Mouse (Mus musculus) bone marrow macrophage, adult 2 months (primary cell): ENCODE measurements around the gene Pstpip1.

Experiments used
- CTCF ChIP-seq: IDR thresholded peaks from 2 replicates; pipeline ENCODE4 v1.5.1; 2012; ENCODE audit warnings: low read depth, mild to moderate bottlenecking, low read length, moderate library complexity
- POLR2A ChIP-seq: IDR thresholded peaks from 2 replicates; pipeline ENCODE4 v1.6.1; 2012; ENCODE audit warnings: mild to moderate bottlenecking, low read depth, low read length, borderline replicate concordance

DNA sequence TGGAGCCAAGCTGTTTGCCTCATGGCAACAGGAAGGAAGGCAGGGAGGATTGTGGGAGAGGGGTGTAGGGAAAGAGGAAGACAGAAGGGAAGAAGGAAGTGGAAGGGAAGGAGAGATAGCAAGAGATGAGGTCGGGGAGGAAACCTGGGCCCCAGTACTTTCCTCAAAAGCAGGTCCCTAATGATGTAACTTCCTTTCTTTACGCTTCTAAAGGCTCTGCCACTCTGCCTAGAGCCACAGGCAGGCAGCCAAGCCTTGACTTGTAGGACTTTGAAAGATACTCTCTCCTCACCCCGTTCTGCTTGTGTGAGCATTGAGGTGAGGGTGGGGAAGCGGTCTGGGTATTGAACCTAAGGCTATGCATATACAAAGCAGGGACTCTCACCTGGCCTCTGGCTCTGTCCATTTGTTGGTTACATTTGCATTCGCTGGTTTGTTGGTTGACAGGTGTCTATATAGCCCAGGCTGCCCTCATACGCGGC is 10.3 kb downstream of the Pstpip1 start:
- TF ChIP-seq CTCF: no peak
- TF ChIP-seq POLR2A: no peak
